Mouse (Mus musculus): ENCODE results near the gene Pfkfb4. TPM values are rescaled to one million over a fixed set of nuclear protein-coding genes. Genes with fewer than 3 reads are reported as not detected.
A peak's percentile ranks its signal among the peaks of the same experiment; 100 is the strongest.

Pfkfb4 gene
- polyA plus RNA-seq, 1 experiment: 32.0 TPM

DNA sequence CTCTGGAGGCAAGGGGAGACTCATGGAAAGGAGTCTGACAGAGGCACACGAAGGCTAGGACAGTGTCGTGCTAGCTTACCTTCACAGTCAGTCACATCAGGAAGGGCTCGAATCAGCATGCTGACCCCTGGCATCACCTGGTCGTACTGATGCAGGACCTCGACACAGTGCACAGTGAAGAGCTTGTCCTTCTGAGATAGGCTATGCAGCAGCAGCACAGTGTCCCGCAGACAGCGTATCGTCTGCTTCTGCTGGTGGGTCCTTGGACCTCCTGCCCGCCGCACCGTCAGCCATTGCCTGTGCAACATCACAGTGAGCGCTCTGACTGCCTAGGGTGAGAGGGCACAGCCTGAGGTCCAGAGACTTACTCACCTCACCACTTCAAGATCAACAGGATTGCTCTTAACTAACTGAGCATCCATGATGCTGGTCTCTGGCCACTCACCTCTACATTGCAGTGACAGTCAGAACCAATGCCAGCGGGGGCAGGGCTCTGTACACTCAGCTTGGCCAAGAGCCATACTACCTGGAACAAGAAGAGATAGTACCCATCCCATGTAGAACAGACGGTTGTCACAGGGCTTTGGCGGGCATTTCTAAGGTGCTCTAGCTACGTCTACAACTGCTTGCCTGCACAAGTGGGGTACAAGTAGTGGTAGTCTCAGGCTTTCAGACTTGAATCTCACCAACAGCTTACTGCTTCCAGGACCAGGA, 68.8 kb downstream of the Pfkfb4 start:
- DNase-seq (ENCODE audit: low read depth): no peak
- TF ChIP-seq CTCF (IDR thresholded peaks at IDR 0.05; ENCODE audit: borderline replicate concordance, extremely low read depth, insufficient read depth, insufficient read length): no peak
- no peak for TF ChIP-seq POLR2A (IDR thresholded peaks at IDR 0.05; ENCODE audit: borderline replicate concordance, extremely low read depth, insufficient read depth, insufficient read length, poor library complexity, severe bottlenecking)

- no peak for DNase-seq (ENCODE audit: low read depth)
- TF ChIP-seq CTCF (IDR thresholded peaks at IDR 0.05; ENCODE audit: borderline replicate concordance, extremely low read depth, insufficient read depth, insufficient read length): no peak
- no peak for TF ChIP-seq POLR2A (IDR thresholded peaks at IDR 0.05; ENCODE audit: borderline replicate concordance, extremely low read depth, insufficient read depth, insufficient read length, poor library complexity, severe bottlenecking)
These were observed 69.3 kb downstream of the Pfkfb4 start for GRCm38 (mm10) chr9:109060898-109061295.

- no peak for TF ChIP-seq POLR2A (IDR thresholded peaks at IDR 0.05; ENCODE audit: borderline replicate concordance, extremely low read depth, insufficient read depth, insufficient read length, poor library complexity, severe bottlenecking)
- TF ChIP-seq CTCF (IDR thresholded peaks at IDR 0.05; ENCODE audit: borderline replicate concordance, extremely low read depth, insufficient read depth, insufficient read length): peak; percentile 17; the same call in 1 of the 2 replicates
- no peak for DNase-seq (ENCODE audit: low read depth)
These were observed 76.6 kb downstream of the Pfkfb4 start for GRCm38 (mm10) chr9:109068095-109068735.

GRCm38 (mm10) chr9:109073661-109074573, 82.3 kb downstream of the Pfkfb4 start, which contains the start of gene Atrip:
Atrip (minus strand) TSS chr9:109074124.
- no peak for TF ChIP-seq CTCF (IDR thresholded peaks at IDR 0.05; ENCODE audit: borderline replicate concordance, extremely low read depth, insufficient read depth, insufficient read length)
- no peak; the same call in 1 of the 2 replicates for TF ChIP-seq POLR2A (IDR thresholded peaks at IDR 0.05; ENCODE audit: borderline replicate concordance, extremely low read depth, insufficient read depth, insufficient read length, poor library complexity, severe bottlenecking)
- peak; percentile 98 for DNase-seq (ENCODE audit: low read depth)

- DNase-seq (ENCODE audit: low read depth): no peak
- TF ChIP-seq CTCF (IDR thresholded peaks at IDR 0.05; ENCODE audit: borderline replicate concordance, extremely low read depth, insufficient read depth, insufficient read length): no peak
- TF ChIP-seq POLR2A (IDR thresholded peaks at IDR 0.05; ENCODE audit: borderline replicate concordance, extremely low read depth, insufficient read depth, insufficient read length, poor library complexity, severe bottlenecking): no peak
These were observed 88.9 kb downstream of the Pfkfb4 start for GRCm38 (mm10) chr9:109080516-109080915.

DNA sequence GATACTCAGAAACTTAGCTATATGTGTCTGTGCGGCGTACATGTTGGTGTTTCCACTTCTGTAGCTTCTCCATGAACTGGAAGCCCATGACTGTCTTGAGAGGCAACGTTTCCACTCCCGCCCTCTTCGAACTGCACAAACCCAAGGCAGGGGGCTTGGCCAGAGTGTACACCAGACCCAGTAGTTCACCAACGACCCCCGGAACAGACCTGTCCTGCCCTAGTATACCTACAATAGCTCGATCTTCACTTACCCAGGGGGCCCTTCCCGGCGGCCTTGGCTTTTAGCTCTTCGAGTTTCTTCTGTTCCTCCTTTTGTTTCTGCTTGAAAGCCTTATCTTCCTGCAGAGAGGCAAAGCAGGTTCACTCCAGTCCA, 90.2 kb downstream of the Pfkfb4 start:
- no peak for DNase-seq (ENCODE audit: low read depth)
- TF ChIP-seq CTCF (IDR thresholded peaks at IDR 0.05; ENCODE audit: borderline replicate concordance, extremely low read depth, insufficient read depth, insufficient read length) (no peak), POLR2A (IDR thresholded peaks at IDR 0.05; ENCODE audit: borderline replicate concordance, extremely low read depth, insufficient read depth, insufficient read length, poor library complexity, severe bottlenecking) (no peak)

Other genes with a start within 250 kb of the Pfkfb4 start
- gene Ip6k2, start 208.0 kb upstream of the Pfkfb4 start, polyA plus RNA-seq (2012; rRNA removed): 352 and 472 TPM in 2 replicates
- gene Nckipsd, start 183.4 kb upstream of the Pfkfb4 start, polyA plus RNA-seq (2012; rRNA removed): 34.3 and 38.5 TPM in 2 replicates
- gene Celsr3, start 165.5 kb upstream of the Pfkfb4 start, polyA plus RNA-seq (2012; rRNA removed): 110 and 130 TPM in 2 replicates
- 22.4 and 23.1 TPM in 2 replicates for gene Slc26a6, start 138.5 kb upstream of the Pfkfb4 start, polyA plus RNA-seq (2012; rRNA removed)
- 0.76 and 0.88 TPM in 2 replicates for gene Tmem89, start 77.2 kb upstream of the Pfkfb4 start, polyA plus RNA-seq (2012; rRNA removed)
- gene Uqcrc1, start 55.1 kb upstream of the Pfkfb4 start, polyA plus RNA-seq (2012; rRNA removed): 363 and 420 TPM in 2 replicates
- gene Col7a1, start 38.2 kb upstream of the Pfkfb4 start, polyA plus RNA-seq (2012; rRNA removed): 7.5 and 8.3 TPM in 2 replicates
- 0.75 and 0.96 TPM in 2 replicates for gene Ucn2, start 5.8 kb upstream of the Pfkfb4 start, polyA plus RNA-seq (2012; rRNA removed)
- 78.6 and 83.1 TPM in 2 replicates for gene Shisa5, start 46.8 kb downstream of the Pfkfb4 start, polyA plus RNA-seq (2012; rRNA removed)
- gene Trex1, start 68.0 kb downstream of the Pfkfb4 start, polyA plus RNA-seq (2012; rRNA removed): 48.3 and 61.0 TPM in 2 replicates
- gene Atrip, start 82.3 kb downstream of the Pfkfb4 start, polyA plus RNA-seq (2012; rRNA removed): 41.6 and 43.6 TPM in 2 replicates
- 9.7 and 12.5 TPM in 2 replicates for gene Ccdc51, start 90.7 kb downstream of the Pfkfb4 start, polyA plus RNA-seq (2012; rRNA removed)
- gene Tma7, start 90.8 kb downstream of the Pfkfb4 start, polyA plus RNA-seq (2012; rRNA removed): 161 and 195 TPM in 2 replicates
- gene Plxnb1, start 103.6 kb downstream of the Pfkfb4 start, polyA plus RNA-seq (2012; rRNA removed): 67.5 and 82.1 TPM in 2 replicates
- not detected in 2 replicates for gene Fbxw21, start 170.3 kb downstream of the Pfkfb4 start, polyA plus RNA-seq (2012; rRNA removed)
- not detected in 2 replicates for gene Fbxw13, start 204.2 kb downstream of the Pfkfb4 start, polyA plus RNA-seq (2012; rRNA removed)
- gene Fbxw20, start 243.0 kb downstream of the Pfkfb4 start, polyA plus RNA-seq (2012; rRNA removed): not detected in 2 replicates

All from brain, embryonic 14.5 days (tissue).